Mouse (Mus musculus): ENCODE data around the gene Rps18. TPM values are rescaled to one million over a fixed set of nuclear protein-coding genes. Genes with fewer than 3 reads are reported as not detected.

Rps18 gene
- polyA plus RNA-seq, 1 experiment: 287 TPM

DNA sequence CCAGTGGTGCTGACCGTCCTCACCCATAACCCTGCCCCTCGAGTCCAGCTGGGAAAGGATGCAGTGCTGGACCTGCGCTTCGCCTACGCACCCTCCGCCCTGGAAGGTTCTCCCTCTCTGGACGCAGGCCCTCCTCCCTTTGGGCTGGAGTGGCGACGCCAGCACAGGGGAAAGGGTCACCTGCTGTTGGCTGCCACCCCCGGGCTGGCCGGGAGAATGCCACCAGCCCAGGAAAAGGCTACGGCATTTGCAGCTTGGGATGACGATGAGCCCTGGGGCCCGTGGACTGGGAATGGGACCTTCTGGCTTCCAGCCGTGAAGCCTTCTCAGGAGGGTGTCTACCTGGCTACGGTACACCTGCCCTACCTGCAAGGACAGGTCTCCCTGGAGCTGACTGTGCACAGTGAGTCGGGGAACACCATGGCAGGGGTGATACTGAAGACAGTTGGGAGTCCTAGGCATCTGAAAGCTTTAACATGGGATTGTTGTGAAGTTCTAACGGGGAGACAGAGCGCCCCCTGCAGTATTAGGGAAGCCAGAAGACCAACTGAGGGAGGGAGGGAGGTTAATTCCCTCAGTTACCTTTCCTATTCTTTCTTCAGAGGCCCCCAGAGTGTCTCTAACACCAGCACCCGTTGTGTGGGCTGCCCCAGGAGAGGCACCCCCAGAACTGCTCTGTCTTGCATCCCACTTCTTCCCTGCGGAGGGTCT is 30.2 kb downstream of the Rps18 start:
- Histone ChIP-seq H3K27me3 (ENCODE audit: control insufficient read depth, insufficient read depth, insufficient read length) (no peaks in the 10 kb centered on the region), H3K79me2 (ENCODE audit: control insufficient read depth, insufficient read depth) (peaks cover 16% of the 10 kb centered on the region), H3K4me2 (ENCODE audit: low read depth) (no peak overlapping the region), H3K36me3 (ENCODE audit: control insufficient read depth, insufficient read depth) (peaks cover 4% of the 10 kb centered on the region), H3ac (ENCODE audit: control insufficient read depth, insufficient read length) (no peak overlapping the region), H3K4me3 (no peak overlapping the region)
- TF ChIP-seq USF1 (IDR thresholded peaks at IDR 0.05; ENCODE audit: low read depth) (no peak), TCF3 (IDR thresholded peaks at IDR 0.05; ENCODE audit: insufficient read length, low read depth) (no peak), TCF12 (IDR thresholded peaks at IDR 0.05; ENCODE audit: insufficient read depth, poor library complexity, severe bottlenecking) (no peak), POLR2AphosphoS2 (IDR thresholded peaks at IDR 0.05; ENCODE audit: insufficient read length, low read depth) (peak; percentile 3), MAX (IDR thresholded peaks at IDR 0.05; ENCODE audit: low read depth) (no peak), REST (IDR thresholded peaks at IDR 0.05; ENCODE audit: insufficient read depth, insufficient read length) (no peak), POLR2A (IDR thresholded peaks at IDR 0.05; ENCODE audit: insufficient read length, low read depth) (no peak)

DNA sequence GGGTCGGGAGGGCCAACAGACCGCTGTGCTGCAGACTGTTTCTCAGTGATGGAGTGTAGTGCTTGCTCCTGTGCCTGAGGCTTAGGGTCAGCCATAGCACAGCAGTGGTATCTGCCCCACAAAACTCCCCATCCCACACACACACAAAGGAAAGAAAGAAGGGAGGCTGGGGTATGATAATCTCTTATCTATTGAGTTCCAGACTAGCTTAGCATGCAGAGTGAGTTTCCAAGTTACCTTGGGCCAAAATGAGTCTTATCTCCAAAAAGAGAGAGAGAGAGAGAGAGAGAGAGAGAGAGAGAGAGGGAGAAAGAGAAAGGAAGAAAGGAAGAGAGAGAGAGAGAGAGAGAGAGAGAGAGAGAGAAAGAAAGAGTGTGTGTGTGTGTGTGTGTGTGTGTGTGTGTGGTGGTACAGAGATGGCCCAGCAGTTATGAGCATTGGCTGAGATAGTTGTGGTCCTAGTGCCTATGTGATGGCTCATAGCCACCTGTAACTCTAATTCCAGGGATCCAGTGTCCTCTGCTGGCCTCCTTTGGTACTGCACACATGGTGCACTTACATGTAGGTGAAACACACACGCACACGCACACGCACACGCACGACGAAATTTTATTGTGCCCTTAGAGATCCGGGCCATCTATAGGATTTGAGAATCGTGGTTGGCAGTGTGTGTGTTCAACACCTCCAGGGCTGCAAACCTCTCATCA is 31.1 kb downstream of the Rps18 start:
- Histone ChIP-seq H3K27me3 (ENCODE audit: control insufficient read depth, insufficient read depth, insufficient read length) (no peaks in the 10 kb centered on the region), H3K4me2 (ENCODE audit: low read depth) (no peak overlapping the region), H3ac (ENCODE audit: control insufficient read depth, insufficient read length) (no peak overlapping the region), H3K79me2 (ENCODE audit: control insufficient read depth, insufficient read depth) (peaks cover 16% of the 10 kb centered on the region), H3K36me3 (ENCODE audit: control insufficient read depth, insufficient read depth) (peaks cover 4% of the 10 kb centered on the region), H3K4me3 (no peak overlapping the region)
- TF ChIP-seq E2F4 (IDR thresholded peaks at IDR 0.05; ENCODE audit: insufficient read depth): no peak
- TF ChIP-seq USF1 (IDR thresholded peaks at IDR 0.05; ENCODE audit: low read depth): no peak
- TF ChIP-seq SRF (IDR thresholded peaks at IDR 0.05; ENCODE audit: control insufficient read depth, insufficient read length, low read depth): no peak
- no peak for TF ChIP-seq MAX (IDR thresholded peaks at IDR 0.05; ENCODE audit: low read depth)
- no peak for TF ChIP-seq REST (IDR thresholded peaks at IDR 0.05; ENCODE audit: insufficient read depth, insufficient read length)
- no peak for TF ChIP-seq POLR2A (IDR thresholded peaks at IDR 0.05; ENCODE audit: insufficient read length, low read depth)
- TF ChIP-seq POLR2AphosphoS2 (IDR thresholded peaks at IDR 0.05; ENCODE audit: insufficient read length, low read depth): no peak
- TF ChIP-seq MYOG (IDR thresholded peaks at IDR 0.05; ENCODE audit: control insufficient read depth in 1 of 3, insufficient read depth in 1 of 3, insufficient read length in 2 of 3, low read depth in 2 of 3): no peak
- TF ChIP-seq TCF12 (IDR thresholded peaks at IDR 0.05; ENCODE audit: insufficient read depth, poor library complexity, severe bottlenecking): no peak
- no peak for TF ChIP-seq TCF3 (IDR thresholded peaks at IDR 0.05; ENCODE audit: insufficient read length, low read depth)
- TF ChIP-seq CEBPB (IDR thresholded peaks at IDR 0.05; ENCODE audit: insufficient read depth, poor library complexity, severe bottlenecking): no peak
- TF ChIP-seq MYOD1 (IDR thresholded peaks at IDR 0.05; ENCODE audit: control insufficient read depth in 1 of 3, insufficient read length in 2 of 3, low read depth in 2 of 3): no peak

DNA sequence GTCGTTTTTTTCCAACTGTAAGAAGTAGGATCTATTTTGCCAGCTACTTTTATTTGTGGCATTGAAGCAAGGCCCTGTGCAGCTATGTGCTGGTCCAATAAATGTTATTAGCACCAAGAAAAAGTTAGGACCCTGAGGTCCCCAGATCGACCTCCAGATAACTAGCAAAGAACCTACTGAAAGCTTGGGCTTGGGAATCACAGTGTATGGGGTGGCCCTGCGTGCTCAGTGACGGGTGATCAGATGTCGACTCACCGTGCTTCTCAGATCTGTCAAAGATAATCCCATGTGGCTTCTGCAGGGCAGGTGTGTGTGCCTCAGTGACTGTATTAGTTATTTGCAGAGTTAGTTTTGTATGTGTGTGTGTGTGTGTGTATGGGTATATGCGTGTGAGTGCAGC is 34.4 kb downstream of the Rps18 start:
- peak overlapping the region; percentile 90 for H3K4me2 ChIP-seq (ENCODE audit: low read depth)
- H3K27me3 ChIP-seq (ENCODE audit: control insufficient read depth, insufficient read depth, insufficient read length): no peaks in the 10 kb centered on the region
- H3K36me3 ChIP-seq (ENCODE audit: control insufficient read depth, insufficient read depth): peaks cover 4% of the 10 kb centered on the region
- no peak overlapping the region for H3ac ChIP-seq (ENCODE audit: control insufficient read depth, insufficient read length)
- H3K79me2 ChIP-seq (ENCODE audit: control insufficient read depth, insufficient read depth): peaks cover 4% of the 10 kb centered on the region
- TF ChIP-seq TCF12 (IDR thresholded peaks at IDR 0.05; ENCODE audit: insufficient read depth, poor library complexity, severe bottlenecking): no peak
- TF ChIP-seq E2F4 (IDR thresholded peaks at IDR 0.05; ENCODE audit: insufficient read depth): no peak
- TF ChIP-seq MYOG (IDR thresholded peaks at IDR 0.05; ENCODE audit: control insufficient read depth in 1 of 3, insufficient read depth in 1 of 3, insufficient read length in 2 of 3, low read depth in 2 of 3): no peak
- no peak for TF ChIP-seq POLR2AphosphoS2 (IDR thresholded peaks at IDR 0.05; ENCODE audit: insufficient read length, low read depth)
- TF ChIP-seq SRF (IDR thresholded peaks at IDR 0.05; ENCODE audit: control insufficient read depth, insufficient read length, low read depth): no peak
- TF ChIP-seq MYOD1 (IDR thresholded peaks at IDR 0.05; ENCODE audit: control insufficient read depth in 1 of 3, insufficient read length in 2 of 3, low read depth in 2 of 3): no peak
- TF ChIP-seq REST (IDR thresholded peaks at IDR 0.05; ENCODE audit: insufficient read depth, insufficient read length): no peak
- TF ChIP-seq CEBPB (IDR thresholded peaks at IDR 0.05; ENCODE audit: insufficient read depth, poor library complexity, severe bottlenecking): no peak
- TF ChIP-seq TCF3 (IDR thresholded peaks at IDR 0.05; ENCODE audit: insufficient read length, low read depth): no peak
- TF ChIP-seq USF1 (IDR thresholded peaks at IDR 0.05; ENCODE audit: low read depth): no peak
- no peak for TF ChIP-seq MAX (IDR thresholded peaks at IDR 0.05; ENCODE audit: low read depth)
- no peak for TF ChIP-seq POLR2A (IDR thresholded peaks at IDR 0.05; ENCODE audit: insufficient read length, low read depth)
- peak overlapping the region; percentile 66 for H3K4me3 ChIP-seq

DNA sequence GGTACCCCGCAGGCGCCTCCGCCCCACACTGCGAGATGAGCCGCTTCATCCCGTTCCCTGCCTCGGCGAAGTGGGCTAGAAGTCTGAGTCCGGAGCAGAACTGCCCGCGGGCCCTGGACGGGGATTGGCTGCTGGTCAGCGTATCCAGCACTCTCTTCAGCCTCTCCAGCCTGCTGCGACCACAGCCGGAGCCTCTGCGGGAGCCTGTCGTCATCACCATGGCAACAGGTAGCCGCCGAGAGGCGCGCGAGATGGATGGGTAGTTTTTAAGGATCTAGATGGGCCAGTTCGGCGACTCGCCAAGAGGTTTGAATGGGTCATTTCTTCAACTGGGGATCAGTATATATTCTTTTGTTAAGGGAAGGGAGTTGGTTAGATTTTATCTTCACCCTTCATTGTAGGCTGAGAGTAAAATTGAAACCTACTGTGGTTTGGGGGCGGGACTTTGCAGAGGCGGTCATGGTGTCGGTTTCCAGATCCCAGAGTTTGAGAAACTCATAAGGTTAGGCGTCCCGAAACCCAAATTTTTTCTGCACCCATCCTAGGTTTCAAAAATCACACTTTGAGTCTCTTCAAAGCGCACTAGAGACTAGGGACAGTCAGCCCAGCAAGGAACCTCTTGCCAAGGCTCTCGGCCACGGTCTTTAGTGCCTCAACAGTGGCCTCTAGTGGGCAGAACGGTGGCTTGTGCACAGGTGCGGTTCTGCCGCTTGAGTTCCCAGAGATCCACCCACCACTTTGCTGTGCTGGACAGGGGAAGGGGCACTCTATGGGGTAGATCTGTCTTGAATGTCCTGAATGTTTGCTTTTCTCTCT is 35.3 kb downstream of the Rps18 start:
- Histone ChIP-seq H3K36me3 (ENCODE audit: control insufficient read depth, insufficient read depth) (peaks cover 4% of the 10 kb centered on the region), H3ac (ENCODE audit: control insufficient read depth, insufficient read length) (no peak overlapping the region), H3K27me3 (ENCODE audit: control insufficient read depth, insufficient read depth, insufficient read length) (no peaks in the 10 kb centered on the region), H3K4me3 (peak overlapping the region; percentile 66), H3K79me2 (ENCODE audit: control insufficient read depth, insufficient read depth) (peaks cover 4% of the 10 kb centered on the region), H3K4me2 (ENCODE audit: low read depth) (peak overlapping the region; percentile 90)
- no peak for TF ChIP-seq TCF3 (IDR thresholded peaks at IDR 0.05; ENCODE audit: insufficient read length, low read depth)
- TF ChIP-seq POLR2AphosphoS2 (IDR thresholded peaks at IDR 0.05; ENCODE audit: insufficient read length, low read depth): peak; percentile 10
- no peak for TF ChIP-seq MAX (IDR thresholded peaks at IDR 0.05; ENCODE audit: low read depth)
- peak; percentile 46 for TF ChIP-seq POLR2A (IDR thresholded peaks at IDR 0.05; ENCODE audit: insufficient read length, low read depth)
- TF ChIP-seq REST (IDR thresholded peaks at IDR 0.05; ENCODE audit: insufficient read depth, insufficient read length): no peak
- no peak for TF ChIP-seq E2F4 (IDR thresholded peaks at IDR 0.05; ENCODE audit: insufficient read depth)
- TF ChIP-seq MYOD1 (IDR thresholded peaks at IDR 0.05; ENCODE audit: control insufficient read depth in 1 of 3, insufficient read length in 2 of 3, low read depth in 2 of 3): peak in 2 of 3 experiments; percentile 68 to 74
- TF ChIP-seq TCF12 (IDR thresholded peaks at IDR 0.05; ENCODE audit: insufficient read depth, poor library complexity, severe bottlenecking): no peak
- no peak for TF ChIP-seq SRF (IDR thresholded peaks at IDR 0.05; ENCODE audit: control insufficient read depth, insufficient read length, low read depth)
- TF ChIP-seq USF1 (IDR thresholded peaks at IDR 0.05; ENCODE audit: low read depth): no peak
- peak in 2 of 3 experiments; percentile 18 to 76 for TF ChIP-seq MYOG (IDR thresholded peaks at IDR 0.05; ENCODE audit: control insufficient read depth in 1 of 3, insufficient read depth in 1 of 3, insufficient read length in 2 of 3, low read depth in 2 of 3)
